Mouse (Mus musculus): ENCODE measurements around the gene Ap4m1.
A peak's percentile ranks its signal among the peaks of the same experiment; 100 is the strongest.
"Not testable (repeated sequence)": the region's sequence is repeated elsewhere in the genome, so short reads cannot be mapped to it uniquely, and the experiment has no call there.

Ap4m1 gene

DNA sequence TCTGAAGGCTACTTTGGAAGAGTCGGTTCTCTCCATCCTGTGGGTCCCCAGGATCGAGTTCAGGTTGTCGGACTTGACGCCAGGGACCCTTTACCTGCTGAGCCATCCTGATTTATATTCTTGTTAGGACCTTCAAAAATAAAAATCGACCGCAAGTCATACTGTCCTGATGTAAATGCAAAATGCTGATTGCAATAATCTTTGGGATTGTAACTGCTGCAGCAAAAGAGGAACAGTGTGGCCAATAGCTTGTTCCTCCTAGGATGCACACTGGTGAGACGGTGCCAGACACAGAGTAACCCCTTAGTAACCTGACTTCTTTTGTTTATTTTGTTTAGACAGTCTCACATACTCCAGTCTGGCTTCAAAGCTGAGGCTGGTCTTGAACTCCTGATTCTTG, 23.7 kb downstream of the Ap4m1 start:
- no peak for DNase-seq

- no peak for DNase-seq
Observed at GRCm38 (mm10) chr5:138199576-138199975, 27.8 kb downstream of the Ap4m1 start.

DNA sequence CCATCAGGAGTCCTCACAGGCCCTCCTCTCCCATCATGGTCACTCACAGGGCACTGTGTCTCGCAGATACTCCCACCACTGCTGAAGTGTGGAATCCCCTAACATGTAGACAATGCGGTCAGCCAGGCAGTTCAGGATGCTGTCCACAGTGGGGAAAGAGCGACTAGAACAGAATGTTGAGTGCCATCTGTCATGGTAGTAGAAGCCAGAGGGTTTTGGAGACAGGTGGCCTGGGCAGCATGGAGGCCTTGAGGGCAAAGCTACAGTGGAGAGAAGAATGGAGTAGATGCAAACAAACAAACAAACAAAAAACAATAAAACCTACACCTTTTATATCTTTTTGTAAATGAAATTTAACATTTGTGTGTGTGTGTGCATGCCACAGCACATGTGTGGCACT, 30.3 kb downstream of the Ap4m1 start:
- DNase-seq, result no peak

- no peak for DNase-seq
Observed at GRCm38 (mm10) chr5:138207253-138207652, 35.5 kb downstream of the Ap4m1 start.

DNA sequence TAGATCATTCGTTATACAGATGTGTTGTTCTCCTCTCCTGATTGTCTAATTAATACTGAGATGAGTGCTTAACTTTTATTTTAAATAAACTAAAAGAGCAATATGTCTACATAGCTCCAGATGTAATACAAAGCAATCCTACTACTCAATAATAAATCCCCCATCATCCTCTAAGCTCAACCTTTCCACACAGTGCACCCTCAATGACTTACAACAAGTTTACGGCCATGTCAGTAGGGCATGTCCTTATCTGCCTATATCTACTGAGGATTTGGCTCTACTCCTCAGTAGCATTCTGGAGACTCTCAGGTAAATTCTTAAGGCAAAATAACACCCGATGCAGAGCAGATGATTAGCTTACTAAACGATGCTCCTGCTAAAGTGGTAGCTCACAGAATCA, 36.1 kb downstream of the Ap4m1 start:
- DNase-seq, result no peak

GRCm38 (mm10) chr5:138216632-138217031, 44.8 kb downstream of the Ap4m1 start:
- not testable (repeated sequence) for DNase-seq

- no peak for DNase-seq
Observed at GRCm38 (mm10) chr5:138219864-138220263, 48.1 kb downstream of the Ap4m1 start.

GRCm38 (mm10) chr5:138222111-138222510, 50.3 kb downstream of the Ap4m1 start:
- DNase-seq, result peak; percentile 67

DNA sequence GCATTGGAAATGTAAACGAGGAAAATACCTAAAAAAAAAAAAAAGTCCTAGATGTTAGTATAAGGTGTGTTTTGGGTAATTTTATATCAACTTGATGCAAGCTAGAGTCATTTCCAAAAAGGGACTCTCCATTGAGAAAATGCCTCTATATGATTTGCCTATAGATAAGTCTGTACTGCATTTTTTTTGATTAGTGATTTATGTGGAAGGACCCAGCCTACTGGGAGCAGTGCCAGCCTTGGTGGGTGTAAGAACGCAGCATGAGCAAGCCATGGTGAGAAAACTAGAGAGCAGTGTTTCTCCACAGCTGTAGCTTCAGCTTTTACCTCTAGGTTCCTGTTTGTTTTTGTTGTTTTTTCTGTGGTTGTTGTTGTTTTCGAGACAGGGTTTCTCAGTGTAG, 51.5 kb downstream of the Ap4m1 start:
- no peak for DNase-seq

DNA sequence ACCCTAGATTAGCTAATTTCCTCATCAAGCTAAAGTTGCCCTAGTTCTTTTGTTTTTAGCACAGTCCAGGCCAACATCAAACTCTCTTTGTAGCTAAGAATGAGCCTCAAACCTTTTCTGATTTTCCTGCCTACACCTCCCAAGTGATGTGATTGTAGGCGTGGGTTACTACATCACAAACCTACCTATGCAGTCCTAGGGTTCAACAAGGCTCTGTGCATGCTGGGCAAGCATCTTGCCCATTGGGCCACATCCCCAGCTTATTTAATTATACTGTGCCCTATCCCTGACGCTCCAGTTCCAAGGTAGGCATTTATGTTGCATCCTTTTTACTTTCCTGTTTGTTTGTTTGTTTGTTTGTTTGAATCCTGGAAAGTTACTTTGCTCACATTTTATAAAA, 53.9 kb downstream of the Ap4m1 start, which contains the start of gene Nxpe5:
Gene Nxpe5, plus strand, starts transcription at position 199 of the 400 bp plus-strand sequence.
- no peak for DNase-seq

DNA sequence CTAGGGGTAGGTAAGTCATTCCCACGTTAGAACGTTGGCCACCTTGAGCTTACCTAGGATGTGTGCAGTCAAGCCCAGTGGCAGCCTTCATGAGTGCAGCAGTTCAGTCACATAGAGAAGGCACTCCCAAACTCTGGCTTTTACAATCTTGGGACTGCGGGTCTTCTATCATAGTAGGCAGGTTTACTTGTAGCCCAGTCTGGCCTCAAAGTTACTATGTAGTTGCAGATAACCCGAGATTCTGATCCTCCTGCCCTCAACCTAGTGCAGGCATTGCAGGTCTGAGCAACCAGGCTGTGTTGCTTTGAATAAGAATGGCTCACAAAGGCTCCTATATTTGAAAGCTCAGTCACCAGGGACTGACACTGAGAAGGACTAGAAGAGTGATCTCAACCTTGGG, 54.7 kb downstream of the Ap4m1 start:
- no peak for DNase-seq

DNA sequence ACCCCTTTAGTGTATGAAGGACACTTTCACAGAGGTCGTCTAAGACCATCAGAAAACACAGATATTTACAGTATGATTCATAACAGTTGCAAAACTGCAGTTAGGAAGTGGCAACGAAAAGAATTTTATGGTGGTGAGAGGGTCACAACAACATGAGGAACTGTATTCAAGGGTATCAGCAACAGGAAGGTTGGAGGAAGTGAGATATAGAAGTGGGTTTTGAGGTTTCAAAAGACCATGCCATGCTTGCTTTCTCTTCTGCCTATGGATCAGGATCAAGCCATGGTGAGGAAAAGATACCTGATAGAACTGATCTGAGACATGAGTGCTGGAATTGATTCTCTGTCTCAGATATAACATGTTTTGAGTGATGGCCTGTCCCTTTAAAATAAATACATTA, 55.6 kb downstream of the Ap4m1 start:
- DNase-seq, result no peak

- no peak for DNase-seq
Observed at GRCm38 (mm10) chr5:138228026-138228425, 56.2 kb downstream of the Ap4m1 start.

- DNase-seq, result no peak
Observed at GRCm38 (mm10) chr5:138229511-138229910, 57.7 kb downstream of the Ap4m1 start.
